Mouse (Mus musculus) layer of hippocampus, postnatal 25 days (tissue): ENCODE data around the gene Olfr1051. TPM values are rescaled to one million over a fixed set of nuclear protein-coding genes. Genes with fewer than 3 reads are reported as not detected.
"Not testable (repeated sequence)": the region's sequence is repeated elsewhere in the genome, so short reads cannot be mapped to it uniquely, and the experiment has no call there.

ENCODE experiments used
- DNase-seq, 2 experiments: peaks; one replicate each; pipeline ENCODE4 v3.0.0; 2022; ENCODE audit warnings: mixed read lengths in 2 of 2, low spot score in 1 of 2; ENCODE audit errors: extremely low spot score in 1 of 2
- total RNA-seq, 2 experiments: library from RNA; stranded (reverse); gene quantifications; 2 replicates each; pipeline ENCODE4 v1.2.3; 2021

Gene Olfr1051
- total RNA-seq: not detected

- DNase-seq: not testable (repeated sequence)
These were observed at the start of gene Olfr1051 for GRCm38 (mm10) chr2:86278988-86279387. Gene Olfr1051 (minus strand): TSS chr2:86279088.

- DNase-seq: no peak
These were observed 36.3 kb upstream of the Olfr1051 start, which contains the start of gene Olfr1053 for GRCm38 (mm10) chr2:86315184-86315583. Gene Olfr1053 (minus strand): TSS chr2:86315284.

- no peak for DNase-seq
These were observed 13.3 kb upstream of the Olfr1051 start, which contains the start of gene Olfr1052 for GRCm38 (mm10) chr2:86292155-86292554. Gene Olfr1052 (plus strand): TSS chr2:86292455.

GRCm38 (mm10) chr2:86258228-86258627 is 20.7 kb downstream of the Olfr1051 start, which contains the start of gene Olfr1049:
Gene Olfr1049 (minus strand): TSS chr2:86258328.
- DNase-seq: not testable (repeated sequence)

GRCm38 (mm10) chr2:86240189-86240588 is 38.7 kb downstream of the Olfr1051 start, which contains the start of gene Olfr1048:
Gene Olfr1048 (minus strand): TSS chr2:86240289.
- no peak for DNase-seq

- DNase-seq: no peak
These were observed 47.6 kb downstream of the Olfr1051 start, which contains the start of gene Olfr1047 for GRCm38 (mm10) chr2:86231301-86231700. Gene Olfr1047 (minus strand): TSS chr2:86231401.

Other genes starting within 250 kb of the Olfr1051 start
- gene Olfr1034, start 233.2 kb downstream of the Olfr1051 start, total RNA-seq: not detected
- gene Olfr1036, start 205.1 kb downstream of the Olfr1051 start, total RNA-seq: not detected
- gene Olfr1037, start 191.7 kb downstream of the Olfr1051 start, total RNA-seq: not detected
- not detected for gene Olfr1039, start 143.2 kb downstream of the Olfr1051 start, total RNA-seq
- gene Olfr1040, start 132.4 kb downstream of the Olfr1051 start, total RNA-seq: not detected
- gene Olfr1042, start 117.2 kb downstream of the Olfr1051 start, total RNA-seq: not detected
- not detected for gene Olfr1043, start 111.6 kb downstream of the Olfr1051 start, total RNA-seq
- gene Olfr1044, start 101.3 kb downstream of the Olfr1051 start, total RNA-seq: not detected
- not detected for gene Olfr52, start 93.4 kb downstream of the Olfr1051 start, total RNA-seq
- gene Olfr1045, start 76.1 kb downstream of the Olfr1051 start, total RNA-seq: not detected
- not detected for gene Olfr1046, start 59.8 kb downstream of the Olfr1051 start, total RNA-seq
- gene Olfr1047, start 47.7 kb downstream of the Olfr1051 start, total RNA-seq: not detected
- gene Olfr1048, start 38.8 kb downstream of the Olfr1051 start, total RNA-seq: not detected
- gene Olfr1049, start 20.8 kb downstream of the Olfr1051 start, total RNA-seq: not detected
- not detected for gene Olfr1052, start 13.4 kb upstream of the Olfr1051 start, total RNA-seq
- gene Olfr1053, start 36.2 kb upstream of the Olfr1051 start, total RNA-seq: not detected
- gene Olfr1054, start 56.3 kb upstream of the Olfr1051 start, total RNA-seq: not detected
- not detected for gene Olfr1055, start 71.2 kb upstream of the Olfr1051 start, total RNA-seq
- not detected for gene Olfr1056, start 83.4 kb upstream of the Olfr1051 start, total RNA-seq
- not detected for gene Olfr1057, start 99.3 kb upstream of the Olfr1051 start, total RNA-seq
- not detected for gene Olfr1058, start 109.5 kb upstream of the Olfr1051 start, total RNA-seq
- not detected for gene Olfr1061, start 135.0 kb upstream of the Olfr1051 start, total RNA-seq
- not detected for gene Olfr1062, start 147.7 kb upstream of the Olfr1051 start, total RNA-seq
- not detected for gene Olfr1065, start 171.5 kb upstream of the Olfr1051 start, total RNA-seq
- not detected for gene Olfr1066, start 177.2 kb upstream of the Olfr1051 start, total RNA-seq
- not detected for gene Olfr228, start 208.3 kb upstream of the Olfr1051 start, total RNA-seq
- not detected for gene Olfr1076, start 229.4 kb upstream of the Olfr1051 start, total RNA-seq